Mouse (Mus musculus) embryonic fibroblast, embryonic 13.5 days (primary cell): Measurements from ENCODE around the gene Csf1.

Experiments used
- CTCF ChIP-seq: IDR thresholded peaks from 2 replicates; pipeline ENCODE4 v1.5.1; 2011; ENCODE audit warnings: mild to moderate bottlenecking, control low read depth, low read length, moderate library complexity, borderline replicate concordance; ENCODE audit not compliant: insufficient read depth
- POLR2A ChIP-seq: IDR thresholded peaks from 2 replicates; pipeline ENCODE4 v1.6.1; 2011; ENCODE audit warnings: low read depth, mild to moderate bottlenecking, control low read depth, low read length, moderate library complexity

GRCm38 (mm10) chr3:107739966-107740365 is 20.3 kb downstream of the Csf1 start:
- TF ChIP-seq POLR2A (peak; percentile 28; the same call in 1 of the 2 replicates), CTCF (no peak)
